Mouse (Mus musculus) layer of hippocampus, adult 18-20 months (tissue): ENCODE measurements around the gene Rps16. TPM values are rescaled to one million over a fixed set of nuclear protein-coding genes. Genes with fewer than 3 reads are reported as not detected.
A peak's percentile ranks its signal among the peaks of the same experiment; 100 is the strongest.

ENCODE experiments used
- DNase-seq, 2 experiments: peaks; one replicate each; pipeline ENCODE4 v3.0.0; 2022; ENCODE audit warnings: low spot score in 2 of 2
- long read RNA-seq: library from polyadenylated mRNA; stranded (forward); transcript quantifications from one replicate; pipeline ENCODE4 v2.0.0, GENCODE M21; 2021
- total RNA-seq, 2 experiments: library from RNA; stranded (reverse); gene quantifications; 2 replicates each; pipeline ENCODE4 v1.2.3; 2021

Rps16 gene
- 100 to 1,000 TPM; 481 to 546 TPM for total RNA-seq
- long read RNA-seq, transcript Rps16-201 (5 exons, 1,109 nt), result major isoform, 131 of 136 reads
- long read RNA-seq, partial matches to known transcripts, result 1 of 136 reads
- long read RNA-seq, other reads (novel, unspliced or antisense), result 3 of 136 reads

DNA sequence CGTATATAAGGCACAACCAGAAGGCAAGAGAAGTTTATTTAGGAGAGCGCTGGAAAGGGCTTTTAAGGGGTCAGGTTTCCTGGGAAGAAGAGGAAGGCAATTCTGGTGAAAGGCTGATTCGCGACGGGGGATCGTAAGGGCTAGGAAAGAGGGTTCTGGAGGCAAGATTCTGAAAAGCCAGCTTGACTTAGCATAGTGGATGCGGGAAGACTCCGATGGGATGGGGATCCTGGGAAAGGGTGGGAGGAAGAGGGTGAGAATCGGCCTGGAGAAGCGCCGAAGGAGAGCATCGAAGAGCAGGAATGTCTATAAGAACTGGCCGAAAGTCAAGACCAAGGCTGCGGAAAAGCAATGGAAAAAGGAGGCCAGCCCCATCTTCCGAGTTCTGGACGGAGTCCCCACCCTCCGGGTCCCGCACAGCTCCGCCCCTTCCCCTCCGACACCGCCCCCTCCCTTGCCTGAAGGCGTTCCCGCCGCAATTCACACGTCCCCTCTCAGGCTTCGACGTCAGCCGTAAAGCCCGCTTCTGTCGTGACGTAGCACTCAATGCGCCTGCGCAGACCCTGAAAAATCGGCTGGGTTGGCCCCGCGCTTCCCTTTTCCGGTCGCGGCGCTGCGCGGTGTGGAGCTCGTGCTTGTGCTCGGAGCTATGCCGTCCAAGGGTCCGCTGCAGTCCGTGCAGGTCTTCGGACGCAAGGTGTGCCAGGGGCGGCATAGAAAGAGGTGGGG is at the start of gene Rps16:
TSS of gene Rps16 (plus strand) at position 498 of the 729 bp plus-strand sequence.
- peak; percentile 98 for DNase-seq

DNA sequence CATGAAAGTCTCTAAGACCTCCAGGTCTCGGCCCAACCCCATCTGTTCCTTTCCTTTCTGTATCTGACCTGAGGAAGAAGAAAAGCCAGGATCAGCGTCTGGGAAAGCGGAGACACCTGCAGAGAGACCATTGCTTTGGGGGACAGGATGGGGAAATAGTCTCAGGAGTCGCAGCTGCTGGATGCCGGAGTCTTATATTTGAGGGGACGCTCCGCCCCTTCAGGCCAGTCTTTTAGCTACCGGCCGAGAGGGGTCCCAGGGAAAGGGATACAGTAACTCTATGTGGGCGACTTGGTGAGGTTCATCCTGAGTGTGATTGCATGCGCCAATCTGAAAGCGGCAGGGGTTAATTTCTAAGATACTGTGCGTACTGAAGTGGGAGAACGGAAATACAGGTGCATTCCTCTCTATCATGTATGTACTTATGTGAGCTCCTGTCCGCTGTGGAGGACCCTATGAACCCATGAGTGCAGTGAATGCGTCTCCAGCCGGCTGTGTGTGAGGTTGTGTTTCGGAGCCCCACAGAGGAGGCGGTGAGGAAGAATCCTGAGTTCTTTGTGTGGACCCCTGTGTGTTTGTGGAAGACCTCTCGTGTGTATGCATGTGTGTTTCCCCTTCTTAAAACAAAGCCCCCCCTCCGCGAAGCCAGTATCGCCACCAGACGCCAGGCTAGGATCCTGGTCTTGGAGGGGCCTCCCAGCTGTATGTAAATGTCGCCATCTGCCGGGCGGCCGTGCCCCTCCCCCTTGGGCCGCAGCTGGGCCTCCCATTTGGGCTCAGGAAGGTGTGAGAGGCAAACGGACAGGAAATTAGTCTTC is 48.6 kb upstream of the Rps16 start, which contains the start of gene Dll3:
TSS of gene Dll3 (minus strand) at position 623 of the 818 bp plus-strand sequence.
- peak in 1 of 2 experiments; percentile 18 for DNase-seq

DNA sequence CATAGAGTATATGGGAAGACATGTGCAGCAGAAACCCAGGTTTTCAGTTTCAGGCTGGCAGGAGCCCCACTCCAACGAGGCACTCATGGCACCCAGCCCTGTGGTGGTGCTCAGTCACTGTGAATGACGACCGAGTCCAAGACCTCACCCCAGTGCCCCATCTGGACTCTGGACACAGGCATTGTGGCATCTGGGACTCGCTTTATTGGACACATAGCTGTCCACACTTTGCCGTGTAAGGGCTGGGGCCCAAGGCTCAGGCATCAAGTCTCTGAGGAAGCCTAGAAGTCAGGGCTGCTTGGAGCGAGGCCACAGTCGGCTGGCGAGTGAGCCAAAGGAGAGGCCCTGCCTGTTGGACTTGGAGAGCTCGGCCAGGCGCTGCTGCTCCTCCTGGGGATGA is 44.8 kb upstream of the Rps16 start:
- DNase-seq, result no peak

DNA sequence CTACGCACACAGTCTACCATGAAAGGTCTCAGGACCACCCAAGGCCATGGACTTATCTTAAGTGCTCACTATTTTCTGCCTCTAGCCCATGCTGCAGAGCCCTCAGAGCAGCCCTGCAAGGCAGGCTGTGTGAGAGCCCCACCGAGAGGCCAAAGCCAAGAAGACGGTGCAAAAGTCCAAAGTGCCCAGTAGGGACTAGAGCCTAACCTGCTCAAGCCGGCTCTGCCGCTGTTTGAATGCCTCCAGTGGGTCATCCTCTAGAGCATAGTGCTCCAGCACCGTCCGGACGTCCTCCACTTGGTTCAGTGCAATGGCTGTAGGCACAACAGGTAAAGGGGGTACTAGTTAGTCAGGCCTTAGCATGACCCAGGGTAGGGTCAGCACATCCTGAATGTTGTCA is 44.2 kb upstream of the Rps16 start:
- no peak for DNase-seq

DNA sequence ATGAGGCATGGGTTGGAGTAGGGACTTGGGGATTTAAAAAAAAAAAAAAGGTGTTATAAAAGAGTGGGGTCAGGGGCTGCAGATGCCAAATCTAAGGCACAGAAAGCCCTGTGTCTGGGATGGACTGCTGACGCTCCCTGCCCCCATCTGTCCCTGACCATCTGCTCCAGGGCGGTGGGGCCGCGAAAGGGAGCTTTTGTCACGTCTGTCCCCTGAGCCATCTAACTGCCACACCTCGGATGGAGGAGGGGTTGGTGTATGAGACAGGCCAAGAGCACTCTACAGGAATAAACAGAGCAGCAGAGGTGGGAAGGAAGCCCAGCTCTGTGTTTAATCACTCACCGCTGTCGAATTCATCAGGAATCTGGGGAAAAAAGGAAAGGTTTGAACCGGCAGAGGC is 40.7 kb upstream of the Rps16 start:
- no peak for DNase-seq

DNA sequence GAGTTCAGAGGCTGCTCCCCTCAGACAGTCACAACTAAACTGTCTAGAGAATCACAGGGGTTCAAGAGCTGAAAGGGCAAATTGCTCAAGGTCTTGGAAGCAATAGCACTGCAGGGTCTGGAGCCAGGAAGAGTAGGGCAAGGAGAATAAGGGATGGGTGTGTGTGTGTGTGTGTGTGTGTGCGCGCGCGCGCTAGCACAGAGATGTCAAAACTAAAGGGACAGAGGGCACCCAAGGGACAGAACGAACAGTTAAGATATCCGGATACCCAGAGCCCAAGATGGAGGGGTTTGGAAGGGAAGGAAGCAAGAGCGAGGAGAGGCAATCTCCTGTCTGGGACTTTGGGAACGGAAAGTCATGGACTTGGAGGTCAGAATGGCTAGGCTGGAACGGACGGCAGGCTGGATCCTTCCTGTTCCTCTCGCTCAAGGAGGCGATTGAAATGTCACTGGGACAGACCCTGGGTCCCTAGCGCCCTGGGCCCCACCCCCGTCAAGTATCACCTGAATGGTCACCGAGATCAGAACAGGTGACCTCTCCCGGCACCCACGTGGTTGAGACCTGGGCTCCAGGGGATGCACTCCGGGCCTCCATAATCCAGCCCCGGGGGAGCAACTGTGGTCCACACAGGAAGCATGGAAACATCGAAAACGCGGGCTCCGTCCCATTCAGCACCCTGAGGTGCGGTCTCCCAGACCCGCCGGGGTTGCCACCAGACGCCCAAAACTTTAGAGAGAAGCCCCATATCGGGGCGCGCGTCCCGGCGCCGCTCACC is 39.1 kb upstream of the Rps16 start:
- peak in 1 of 2 experiments; percentile 6 for DNase-seq

DNA sequence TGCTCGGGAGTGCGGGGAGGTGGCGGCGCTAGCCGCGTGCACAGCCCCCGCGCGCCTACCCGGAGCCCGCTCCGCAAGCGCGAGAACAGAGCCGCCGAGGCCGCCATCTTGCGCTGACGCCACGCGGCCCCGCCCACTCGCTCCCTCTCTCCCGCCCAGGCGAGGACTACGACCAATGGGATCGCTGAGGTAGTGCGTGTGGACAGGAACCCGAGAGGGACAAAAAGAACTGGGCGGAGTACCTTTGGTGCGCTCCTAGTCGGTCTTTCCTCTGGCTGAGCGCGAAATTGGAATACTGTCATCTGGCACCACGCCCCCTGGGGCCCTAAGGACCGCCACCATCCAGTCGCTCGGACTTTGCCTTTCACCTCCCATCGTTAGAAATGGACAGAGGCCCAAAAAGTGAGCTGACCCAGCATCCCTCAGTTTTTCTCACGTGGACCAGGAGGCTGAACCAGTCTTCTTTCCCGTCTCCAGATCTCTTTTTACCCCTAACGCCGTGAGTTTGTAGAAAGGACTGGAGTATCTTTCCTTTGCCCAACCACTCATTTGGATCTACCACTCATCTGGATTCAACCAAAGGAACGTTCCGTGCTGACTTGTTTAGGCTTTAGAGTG is 38.4 kb upstream of the Rps16 start, which contains the start of gene Timm50:
TSS of gene Timm50 (minus strand) at position 147 of the 618 bp plus-strand sequence.
- peak; percentile 98 to 99 for DNase-seq

DNA sequence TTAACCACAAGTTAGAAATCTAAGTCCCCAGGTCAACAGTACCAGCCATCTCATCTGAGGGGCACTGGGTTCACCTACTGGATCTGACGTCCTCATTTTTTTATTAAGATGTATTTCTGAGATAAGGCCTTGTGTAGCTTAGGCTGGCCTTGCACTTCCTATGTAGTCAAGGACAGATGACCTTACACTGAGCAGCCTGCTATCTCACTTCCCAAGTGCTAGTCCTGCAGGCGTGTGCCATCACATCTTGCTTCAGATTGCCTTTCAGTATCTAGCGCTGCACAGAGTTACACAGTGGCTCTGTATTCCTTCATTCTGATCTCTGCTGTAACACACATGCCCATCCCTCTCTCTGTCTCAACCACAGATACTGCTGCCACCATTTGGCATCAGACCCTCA is 32.4 kb upstream of the Rps16 start:
- DNase-seq, result no peak

DNA sequence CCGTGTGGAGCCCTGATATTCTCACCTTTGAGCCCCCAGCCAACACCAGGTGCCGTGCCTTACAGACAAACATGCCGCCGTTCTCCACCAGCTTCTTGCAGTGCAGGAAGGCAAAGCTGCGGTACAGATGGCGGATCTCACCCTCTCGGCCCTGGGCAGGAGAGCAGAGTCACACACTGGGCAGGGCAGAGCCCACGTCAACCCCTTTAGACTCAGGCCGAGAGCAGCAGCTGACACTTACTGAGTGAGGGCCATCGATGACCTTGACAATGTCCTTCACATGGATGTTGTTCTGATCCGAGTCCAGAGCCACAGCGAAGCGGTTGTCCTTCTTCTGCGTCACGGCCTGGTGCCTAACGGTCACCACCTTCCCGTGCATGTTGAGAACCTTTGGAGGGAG is 31.7 kb upstream of the Rps16 start:
- DNase-seq, result no peak

DNA sequence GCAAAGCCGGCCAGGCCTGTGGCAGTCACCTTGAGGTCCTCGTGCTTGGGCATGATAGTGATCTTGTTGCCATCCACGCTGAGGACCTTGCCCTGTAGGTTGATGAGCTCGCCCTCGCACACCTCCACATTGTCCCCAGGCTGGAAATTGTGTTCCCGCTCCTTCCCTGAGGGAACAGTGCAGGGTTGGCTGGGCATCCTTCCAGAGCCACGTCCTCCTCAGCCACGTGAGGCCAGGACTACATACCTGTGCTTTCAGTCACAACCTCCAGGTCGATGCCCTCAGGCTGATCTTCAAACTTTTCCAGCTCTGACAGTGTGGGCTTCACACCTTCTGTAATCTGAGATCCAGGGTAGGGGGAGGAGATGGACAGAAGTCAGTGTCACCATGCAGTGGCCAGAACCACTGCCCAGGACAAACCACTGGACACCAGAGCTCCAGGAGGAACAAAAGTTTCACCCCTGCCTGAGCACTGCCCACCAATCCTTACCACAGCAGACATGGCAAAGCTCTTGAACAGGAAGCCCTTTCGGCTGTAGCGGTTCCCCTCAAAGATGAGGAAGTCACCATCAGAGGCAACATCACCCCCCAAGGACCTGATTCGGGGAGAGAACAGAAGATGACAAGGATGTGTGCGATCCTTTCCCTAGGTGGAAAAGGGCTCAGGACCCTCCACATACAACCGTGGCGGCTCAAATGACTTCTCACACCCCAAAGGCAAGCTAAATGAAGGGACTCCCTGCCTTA is 28.3 kb upstream of the Rps16 start:
- no peak for DNase-seq

DNA sequence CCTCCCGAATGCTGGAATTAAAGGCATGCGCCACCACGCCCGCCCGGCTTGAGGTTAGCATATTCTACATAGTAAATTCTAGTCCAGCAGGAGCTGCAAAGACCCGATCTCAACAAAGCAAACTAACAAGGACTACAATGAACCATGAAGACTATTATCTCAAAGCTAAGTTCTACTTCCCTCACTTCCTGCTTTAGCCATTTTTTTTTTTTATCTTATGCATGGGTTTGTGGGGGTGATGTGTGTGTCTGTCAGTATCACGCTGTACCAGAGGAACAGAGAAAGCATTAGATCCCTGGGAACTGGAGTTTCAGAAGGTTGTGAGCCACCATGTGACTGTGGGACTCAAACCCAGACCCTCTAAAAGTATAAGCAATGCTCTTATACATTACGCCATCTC is 25.2 kb upstream of the Rps16 start:
- no peak for DNase-seq

- no peak for DNase-seq
Measured at GRCm38 (mm10) chr7:28326457-28326856, 24.0 kb upstream of the Rps16 start.

DNA sequence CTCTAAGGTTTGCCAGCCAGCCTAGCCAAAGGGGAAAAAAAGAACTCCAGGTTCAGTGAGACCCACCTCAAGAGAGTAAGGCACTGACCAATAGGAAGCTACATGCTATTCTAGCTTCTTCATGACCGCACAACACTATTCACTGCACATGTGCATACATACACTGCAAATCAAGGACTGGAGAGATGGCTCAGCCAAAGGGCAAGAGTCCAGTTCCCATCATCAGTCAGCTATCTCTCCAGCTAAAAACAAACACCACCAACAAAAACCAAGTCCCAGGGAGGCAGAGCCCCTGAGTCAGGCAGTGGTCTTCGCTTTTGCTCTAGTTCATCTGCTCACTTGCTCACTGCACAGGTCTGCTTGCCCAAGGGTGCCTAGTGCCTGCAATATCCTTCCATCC is 22.2 kb upstream of the Rps16 start:
- DNase-seq, result no peak

- no peak for DNase-seq
Measured at GRCm38 (mm10) chr7:28334534-28334933, 15.9 kb upstream of the Rps16 start.

- DNase-seq, result no peak
Measured at GRCm38 (mm10) chr7:28335471-28335870, 15.0 kb upstream of the Rps16 start.

- DNase-seq, result peak; percentile 92 to 98
Measured at GRCm38 (mm10) chr7:28338108-28338998, 12.1 kb upstream of the Rps16 start, which contains the start of gene Supt5. Supt5 (minus strand) TSS chr7:28338746.

DNA sequence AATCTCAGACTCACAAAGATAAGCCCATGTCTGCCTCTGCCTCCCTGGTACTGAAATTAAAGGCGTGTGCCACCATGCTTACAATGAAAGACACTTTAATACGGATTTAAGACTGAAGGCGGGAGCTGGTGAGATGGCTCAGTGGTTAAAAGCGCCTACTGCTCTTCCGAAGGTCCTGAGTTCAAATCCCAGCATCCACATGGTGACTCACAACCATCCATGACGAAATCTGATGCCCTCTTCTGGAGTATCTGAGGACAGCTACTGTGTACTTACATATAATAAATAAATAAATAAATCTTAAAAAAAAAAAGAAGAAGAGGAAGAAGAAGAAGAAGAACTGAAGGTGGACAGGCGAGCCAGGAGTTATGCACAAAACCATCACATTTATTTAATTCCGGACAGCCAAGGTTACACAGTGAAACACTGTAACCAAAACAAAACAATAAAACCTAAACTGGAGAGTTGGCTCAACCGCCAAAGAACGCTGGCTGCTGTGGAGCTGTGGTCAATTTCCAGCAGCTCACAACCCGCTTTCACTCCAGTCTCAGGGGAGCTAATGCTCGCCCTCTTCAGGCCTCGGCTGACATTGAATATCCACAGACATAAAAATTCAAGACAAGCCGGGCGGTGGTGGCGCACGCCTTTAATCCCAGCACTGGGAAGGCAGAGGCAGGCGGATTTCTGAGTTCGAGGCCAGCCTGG is 11.1 kb upstream of the Rps16 start:
- DNase-seq, result peak in 1 of 2 experiments; percentile 37

DNA sequence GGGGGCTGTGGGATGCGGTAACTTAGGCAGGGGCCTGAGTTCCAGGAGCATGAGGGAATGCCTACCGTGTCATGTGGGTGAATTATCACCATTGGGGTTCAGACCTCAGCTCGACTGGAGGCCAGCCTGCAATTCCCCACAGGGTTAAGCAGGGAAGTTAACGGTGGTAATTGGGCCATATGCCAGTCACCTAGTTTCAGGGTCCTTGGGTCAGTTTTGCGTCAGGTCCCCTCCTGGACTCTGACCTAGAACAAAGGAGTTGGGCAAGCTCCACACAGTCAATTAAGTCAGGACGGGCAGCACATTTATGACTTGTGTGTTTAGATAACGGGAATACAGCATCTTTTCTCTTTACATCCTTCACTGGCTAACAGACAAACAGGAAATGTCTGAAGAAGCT is 9.1 kb upstream of the Rps16 start:
- DNase-seq, result no peak
